Mouse (Mus musculus) bone marrow, adult 2 months (tissue): ENCODE measurements around the gene Cabp2.

Experiments
- CTCF ChIP-seq: fragments of 200-500 bp; IDR thresholded peaks from 2 replicates; pipeline ENCODE4 v1.5.1; 2011; ENCODE audit warnings: low read length, control low read depth; ENCODE audit not compliant: control insufficient read depth, insufficient read depth
- POLR2A ChIP-seq: fragments of 200-500 bp; IDR thresholded peaks from 2 replicates; pipeline ENCODE4 v1.6.1; 2011; ENCODE audit warnings: low read depth, mild to moderate bottlenecking, control low read depth, low read length, borderline replicate concordance; ENCODE audit not compliant: control insufficient read depth

DNA sequence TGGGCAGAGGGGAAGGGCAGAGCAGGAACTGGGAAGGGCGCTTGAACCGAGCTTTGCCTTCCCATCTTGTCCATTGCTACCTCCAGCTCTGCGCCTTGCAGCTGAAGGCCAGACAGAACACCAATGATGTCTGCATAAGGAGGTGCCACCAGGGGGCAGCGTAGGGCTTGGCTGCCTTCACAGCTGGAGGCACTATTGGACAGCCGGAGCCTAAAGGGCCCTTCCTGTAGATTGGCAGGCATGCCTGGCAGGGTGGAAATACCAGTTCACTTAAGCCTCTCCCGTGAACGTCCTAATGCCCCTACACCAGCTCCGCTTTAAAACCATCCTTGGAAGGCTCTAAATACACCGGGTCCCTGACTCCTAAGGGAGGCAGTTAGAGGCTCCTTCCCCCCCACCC lies 17.7 kb downstream of the Cabp2 start:
- no peak for TF ChIP-seq POLR2A
- TF ChIP-seq CTCF, result peak; percentile 99
